Mouse (Mus musculus) forebrain, postnatal 0 days (tissue): ENCODE data around the gene Exosc1. TPM values are rescaled to one million over a fixed set of nuclear protein-coding genes. Genes with fewer than 3 reads are reported as not detected.
"Not testable (repeated sequence)": the region's sequence is repeated elsewhere in the genome, so short reads cannot be mapped to it uniquely, and the experiment has no call there.

Experiments used
- ATAC-seq: fragments of 200-750 bp; cut with Nextera tagmentation; 2 replicates; pipeline ENCODE4 v1.8.0; 2017; ENCODE audit warnings: mild to moderate bottlenecking, moderate library complexity
- DNase-seq: peaks from one replicate; pipeline ENCODE4 v3.0.0-alpha.2; 2015
- H3K27ac ChIP-seq: fragments of 300-500 bp; sonication (generic); 2 replicates; pipeline ENCODE4 v1.5.1; 2014; ENCODE audit warnings: low read depth, mild to moderate bottlenecking, antibody characterized with exemption, low read length, moderate library complexity, mixed read lengths
- H3K27me3 ChIP-seq: fragments of 300-500 bp; sonication (generic); 2 replicates; pipeline ENCODE4 v1.6.1; 2014; ENCODE audit warnings: mild to moderate bottlenecking, low read length, mixed read lengths; ENCODE audit not compliant: insufficient read depth
- H3K36me3 ChIP-seq: fragments of 300-500 bp; sonication (generic); 2 replicates; pipeline ENCODE4 v1.6.1; 2014; ENCODE audit warnings: mild to moderate bottlenecking, moderate library complexity; ENCODE audit not compliant: insufficient read depth
- H3K4me1 ChIP-seq: fragments of 300-500 bp; sonication (generic); 2 replicates; pipeline ENCODE4 v1.6.1; 2014; ENCODE audit warnings: antibody characterized with exemption; ENCODE audit not compliant: insufficient read depth
- H3K4me2 ChIP-seq: fragments of 300-500 bp; sonication (generic); 2 replicates; pipeline ENCODE4 v1.6.1; 2014; ENCODE audit warnings: low read depth, mild to moderate bottlenecking, moderate library complexity
- H3K4me3 ChIP-seq: fragments of 300-500 bp; sonication (generic); 2 replicates; pipeline ENCODE4 v1.5.1; 2014; ENCODE audit warnings: low read depth, low read length, mixed read lengths
- H3K9ac ChIP-seq: fragments of 300-500 bp; sonication (generic); 2 replicates; pipeline ENCODE4 v1.6.1; 2014; ENCODE audit warnings: mild to moderate bottlenecking
- H3K9me3 ChIP-seq: fragments of 300-500 bp; sonication (generic); 2 replicates; pipeline ENCODE4 v1.6.1; 2016; ENCODE audit warnings: low read length
- CTCF ChIP-seq: sonication (generic); IDR thresholded peaks from 2 replicates; pipeline ENCODE4 v1.5.1; 2016; ENCODE audit warnings: antibody characterized with exemption, control low read depth, low read depth
- WGBS: fragments of 180-500 bp; shearing (Covaris S2); extraction: QIAGEN DNeasy Blood & Tissue Kit; methylation state at CpG from one replicate; pipeline ENCODE4 v1.1.7; 2014; 5-methylcytosine and 5-hydroxymethylcytosine counted together
- polyA plus RNA-seq: library from polyadenylated mRNA; unstranded; fragments of >200 nt; fragmentation: Nextera tagmentation; extraction: Ambion mirVana; gene quantifications from 2 replicates; pipeline ENCODE4 v1.2.1, GENCODE M21; 2015
- total RNA-seq: library from RNA; depleted of rRNA; stranded (reverse); fragments of >200 nt; gene quantifications from 2 replicates; pipeline ENCODE4 v1.2.3, GENCODE M21; 2014

Gene Exosc1
- total and polyA plus RNA-seq, 2 experiments from 2014 or later = 29.6 to 71.0 TPM

GRCm38 (mm10) chr19:41935921-41936320 is 2.7 kb upstream of the Exosc1 start:
- Histone ChIP-seq H3K4me2 (no peak overlapping the region), H3K9ac (no peak overlapping the region), H3K27ac (no peak overlapping the region), H3K36me3 (peaks cover 37% of the 10 kb centered on the region), H3K4me1 (peaks cover 10% of the 10 kb centered on the region; the same call in 1 of the 2 replicates), H3K4me3 (no peak overlapping the region), H3K9me3 (no peaks in the 10 kb centered on the region), H3K27me3 (no peaks in the 10 kb centered on the region)
- 87% methylated on average over 1 of the region's 1 CpGs for WGBS
- DNase-seq (no peak), ATAC-seq (no peak)
- TF ChIP-seq CTCF = no peak

GRCm38 (mm10) chr19:41934124-41934523 is 901 bp upstream of the Exosc1 start:
- Histone ChIP-seq H3K36me3 (peaks cover 20% of the 10 kb centered on the region), H3K4me1 (peaks cover 10% of the 10 kb centered on the region; the same call in 1 of the 2 replicates), H3K9ac (peak overlapping the region; percentile 71), H3K4me3 (peak overlapping the region; percentile 77), H3K27me3 (no peaks in the 10 kb centered on the region), H3K4me2 (peak overlapping the region; percentile 60), H3K27ac (no peak overlapping the region), H3K9me3 (no peaks in the 10 kb centered on the region)
- WGBS = 30% methylated on average over 6 of the region's 6 CpGs
- DNase-seq = no peak
- no peak for TF ChIP-seq CTCF
- ATAC-seq = no peak

- Histone ChIP-seq H3K9me3 (no peaks in the 10 kb centered on the region), H3K27me3 (no peaks in the 10 kb centered on the region), H3K4me2 (peak overlapping the region; percentile 84), H3K9ac (peak overlapping the region; percentile 72), H3K36me3 (peaks cover 19% of the 10 kb centered on the region), H3K27ac (peak overlapping the region; percentile 82), H3K4me1 (peaks cover 10% of the 10 kb centered on the region; the same call in 1 of the 2 replicates), H3K4me3 (peak overlapping the region; percentile 77)
- DNase-seq = peak; percentile 62
- no peak for TF ChIP-seq CTCF
- peak; percentile 21 for ATAC-seq
- WGBS = under 1% methylated on average over 28 of the region's 28 CpGs
Observed at GRCm38 (mm10) chr19:41932686-41933085, 537 bp downstream of the Exosc1 start.

GRCm38 (mm10) chr19:41920412-41921067 is 12.7 kb downstream of the Exosc1 start:
- TF ChIP-seq CTCF = no peak
- Histone ChIP-seq H3K4me3 (no peak overlapping the region), H3K4me2 (no peak overlapping the region), H3K9me3 (no peaks in the 10 kb centered on the region), H3K27ac (no peak overlapping the region), H3K27me3 (no peaks in the 10 kb centered on the region), H3K4me1 (no peaks in the 10 kb centered on the region), H3K9ac (no peak overlapping the region), H3K36me3 (peaks cover 54% of the 10 kb centered on the region)
- ATAC-seq = no peak
- WGBS = 80% methylated on average over 5 of the region's 5 CpGs
- DNase-seq = no peak

GRCm38 (mm10) chr19:41919471-41919870 is 13.8 kb downstream of the Exosc1 start:
- peaks cover 50% of the 10 kb centered on the region for H3K36me3 ChIP-seq
- H3K4me1 ChIP-seq = peaks cover 1% of the 10 kb centered on the region; the same call in 1 of the 2 replicates
- TF ChIP-seq CTCF = no peak
- DNase-seq = no peak
- no peak overlapping the region for H3K9ac ChIP-seq
- H3K4me3 ChIP-seq = no peak overlapping the region
- 74% methylated on average over 4 of the region's 4 CpGs for WGBS
- no peak for ATAC-seq
- H3K27ac ChIP-seq = no peak overlapping the region
- no peaks in the 10 kb centered on the region for H3K27me3 ChIP-seq
- H3K4me2 ChIP-seq = no peak overlapping the region
- H3K9me3 ChIP-seq = no peaks in the 10 kb centered on the region

- Histone ChIP-seq H3K4me2 (no peak overlapping the region), H3K9me3 (no peaks in the 10 kb centered on the region), H3K36me3 (peaks cover 32% of the 10 kb centered on the region), H3K27ac (no peak overlapping the region), H3K4me1 (peaks cover 19% of the 10 kb centered on the region), H3K9ac (no peak overlapping the region), H3K27me3 (no peaks in the 10 kb centered on the region), H3K4me3 (no peak overlapping the region)
- WGBS = 94% methylated on average over 4 of the region's 4 CpGs
- TF ChIP-seq CTCF = no peak
- DNase-seq (no peak), ATAC-seq (no peak)
Observed at GRCm38 (mm10) chr19:41916853-41917252, 16.4 kb downstream of the Exosc1 start.

GRCm38 (mm10) chr19:41915294-41915693 is 17.9 kb downstream of the Exosc1 start:
- ATAC-seq (no peak), DNase-seq (no peak)
- Histone ChIP-seq H3K27ac (no peak overlapping the region), H3K4me3 (no peak overlapping the region), H3K36me3 (peaks cover 32% of the 10 kb centered on the region), H3K9me3 (no peaks in the 10 kb centered on the region), H3K4me1 (peaks cover 19% of the 10 kb centered on the region), H3K4me2 (no peak overlapping the region), H3K27me3 (no peaks in the 10 kb centered on the region), H3K9ac (no peak overlapping the region)
- TF ChIP-seq CTCF = no peak
- 94% methylated on average over 3 of the region's 3 CpGs for WGBS

- not testable (repeated sequence) for ATAC-seq, DNase-seq, H3K9ac ChIP-seq, H3K4me3 ChIP-seq, H3K9me3 ChIP-seq, H3K4me2 ChIP-seq, H3K27me3 ChIP-seq, H3K27ac ChIP-seq
- Histone ChIP-seq H3K4me1 (peaks cover 19% of the 10 kb centered on the region), H3K36me3 (peaks cover 27% of the 10 kb centered on the region)
Observed at GRCm38 (mm10) chr19:41914592-41914882, 18.7 kb downstream of the Exosc1 start.
